Mouse (Mus musculus) G1E (cell line): Measurements from ENCODE around the gene Nudt15. TPM values are rescaled to one million over a fixed set of nuclear protein-coding genes. Genes with fewer than 3 reads are reported as not detected.
"Not testable (repeated sequence)": the region's sequence is repeated elsewhere in the genome, so short reads cannot be mapped to it uniquely, and the experiment has no call there.

Experiments
- ATAC-seq: 2 replicates; pipeline ENCODE4 v1.8.0; 2016; ENCODE audit warnings: mild to moderate bottlenecking; ENCODE audit not compliant: insufficient number of reproducible peaks, poor library complexity, low FRiP score, severe bottlenecking; ENCODE audit errors: extremely low read depth
- DNase-seq: peaks from one replicate; pipeline ENCODE4 v3.0.0; 2012; ENCODE audit warnings: low spot score
- H3K27me3 ChIP-seq: 2 replicates; pipeline ENCODE4 v1.6.1; 2012; ENCODE audit warnings: mild to moderate bottlenecking, low read length, inconsistent platforms; ENCODE audit not compliant: insufficient read depth
- H3K36me3 ChIP-seq: replicated peaks from 2 replicates; pipeline ENCODE3; 2012; ENCODE audit warnings: mild to moderate bottlenecking, inconsistent platforms
- H3K4me1 ChIP-seq: 2 replicates; pipeline ENCODE4 v1.6.1; 2012; ENCODE audit warnings: low read depth, low read length, inconsistent platforms, mixed read lengths; ENCODE audit not compliant: insufficient read depth
- H3K4me3 ChIP-seq: 2 replicates; pipeline ENCODE4 v1.5.1; 2012; ENCODE audit warnings: low read depth, mild to moderate bottlenecking, inconsistent platforms, low read length, moderate library complexity, mixed read lengths
- H3K9me3 ChIP-seq: replicated peaks from 2 replicates; pipeline ENCODE4 v1.6.1; 2012; ENCODE audit warnings: inconsistent platforms
- CTCF ChIP-seq: IDR thresholded peaks from 2 replicates; pipeline ENCODE4 v1.5.1; 2012; ENCODE audit warnings: low read depth, low read length, inconsistent platforms, mixed read lengths
- GATA1 ChIP-seq: IDR thresholded peaks from 2 replicates; pipeline ENCODE4 v1.6.1; 2012; ENCODE audit warnings: borderline replicate concordance, low read length, inconsistent platforms, mixed read lengths
- GATA2 ChIP-seq: IDR thresholded peaks from 2 replicates; pipeline ENCODE4 v1.6.1; 2012; ENCODE audit warnings: low read depth, low read length, inconsistent platforms, borderline replicate concordance
- POLR2AphosphoS5 ChIP-seq: IDR thresholded peaks from 2 replicates; pipeline ENCODE4 v1.6.1; 2012; ENCODE audit warnings: low read depth, low read length, inconsistent platforms; ENCODE audit not compliant: insufficient replicate concordance
- TAL1 ChIP-seq: conservative IDR thresholded peaks from 2 replicates; pipeline ENCODE4 v1.6.1; 2012; ENCODE audit warnings: low read depth, low read length, inconsistent platforms, mixed read lengths
- polyA plus RNA-seq: library from polyadenylated mRNA; stranded (reverse); fragments of >175 nt; gene quantifications from 2 replicates; pipeline ENCODE4 v1.2.3, GENCODE M21; 2012
- total RNA-seq, 2 experiments: library from RNA; stranded (forward) in 1 of 2; stranded (reverse) in 1 of 2; fragments of 200-1000 nt in 1 of 2; fragments of >200 nt in 1 of 2; fragmentation: Nextera tagmentation in 1 of 2; gene quantifications; 2 replicates each; pipeline ENCODE4 v1.2.3; 2014 to 2017

Nudt15 gene
- total RNA-seq (2014; fragmentation: Nextera tagmentation) (6.8 and 7.4 TPM in 2 replicates), total RNA-seq (2017) (7.1 and 8.0 TPM in 2 replicates), polyA plus RNA-seq (0.56 and 0.90 TPM in 2 replicates)

DNA sequence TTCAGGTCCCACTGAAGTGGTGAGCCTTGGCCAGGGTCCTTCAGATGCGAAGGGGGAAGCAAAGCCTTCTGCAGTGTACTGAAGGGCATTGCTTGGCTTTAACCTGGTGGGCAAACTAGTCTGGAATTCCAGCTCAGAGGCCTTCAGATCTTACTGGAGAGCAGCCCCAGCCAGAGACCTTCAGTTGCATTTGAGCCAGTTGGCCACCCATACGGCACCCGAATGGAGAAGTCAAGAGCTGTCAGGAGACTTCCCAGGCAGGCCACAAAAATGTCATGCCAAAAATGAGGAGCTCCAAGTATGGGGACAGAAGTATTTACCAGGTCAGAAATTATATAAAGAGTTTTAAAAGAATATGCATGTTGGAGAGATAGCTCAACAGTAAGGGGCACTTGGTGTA is at the start of gene Nudt15:
Nudt15 (minus strand) TSS at position 192 of the 400 bp plus-strand sequence.
- H3K36me3 ChIP-seq = no peaks in the 10 kb centered on the region
- H3K4me3 ChIP-seq = no peak within 1 kb of the TSS
- no peak for TF ChIP-seq POLR2AphosphoS5
- TF ChIP-seq GATA2 = no peak
- TF ChIP-seq CTCF = no peak
- no peak for TF ChIP-seq TAL1
- no peak for TF ChIP-seq GATA1
- H3K27me3 ChIP-seq = peaks cover 16% of the 10 kb centered on the region
- no peak for ATAC-seq
- peaks cover 41% of the 10 kb centered on the region for H3K4me1 ChIP-seq
- H3K9me3 ChIP-seq = no peaks in the 10 kb centered on the region
- DNase-seq = no peak

DNA sequence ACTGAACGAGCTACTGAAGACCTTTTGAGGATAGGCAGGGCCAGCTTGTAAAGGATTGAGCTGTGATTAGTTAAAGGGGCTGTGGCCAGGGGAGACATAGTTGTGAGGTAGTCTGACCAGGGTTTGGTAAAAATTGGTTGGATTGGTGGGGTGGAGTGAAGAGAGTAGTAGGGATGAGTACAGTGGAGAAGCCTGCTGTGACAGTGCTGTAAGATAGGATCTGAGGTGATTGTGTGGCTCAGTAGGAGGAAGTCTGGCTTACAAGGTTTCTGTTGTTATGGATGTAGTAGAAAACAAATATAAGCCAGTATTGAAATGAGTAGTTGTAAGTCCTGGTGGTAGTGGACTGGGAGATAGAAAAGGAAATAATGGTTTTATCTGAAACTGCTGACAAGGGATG is 44.1 kb upstream of the Nudt15 start:
- Histone ChIP-seq H3K9me3 (no peaks in the 10 kb centered on the region), H3K4me3 (no peak overlapping the region), H3K36me3 (peaks cover 64% of the 10 kb centered on the region), H3K4me1 (no peaks in the 10 kb centered on the region; the same call in 1 of the 2 replicates), H3K27me3 (no peaks in the 10 kb centered on the region)
- DNase-seq = no peak
- TF ChIP-seq CTCF = no peak
- no peak for TF ChIP-seq POLR2AphosphoS5
- ATAC-seq = no peak

DNA sequence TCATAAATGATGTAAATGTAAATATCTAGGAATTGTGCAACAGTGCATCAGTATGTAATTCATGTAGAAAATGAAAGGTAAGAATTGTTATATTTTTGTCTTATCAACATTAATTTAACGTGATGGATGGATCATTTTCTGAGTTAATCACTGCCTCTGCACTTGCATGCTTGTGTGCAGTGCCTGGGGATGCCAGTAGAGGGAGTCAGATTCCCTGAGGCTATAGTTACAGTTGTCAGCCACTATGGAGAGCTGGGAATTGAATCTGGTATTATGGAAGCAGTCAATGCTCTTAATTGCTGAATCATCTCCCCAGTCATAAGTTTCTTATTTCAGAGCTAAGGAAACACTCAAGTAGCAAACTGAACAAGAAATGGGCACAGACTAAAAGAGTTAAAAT is 40.0 kb upstream of the Nudt15 start:
- Histone ChIP-seq H3K9me3 (no peaks in the 10 kb centered on the region), H3K4me3 (no peak overlapping the region), H3K4me1 (no peaks in the 10 kb centered on the region), H3K36me3 (peaks cover 50% of the 10 kb centered on the region), H3K27me3 (no peaks in the 10 kb centered on the region)
- DNase-seq (no peak), ATAC-seq (no peak)
- TF ChIP-seq GATA2 = no peak
- no peak for TF ChIP-seq GATA1
- TF ChIP-seq TAL1 = no peak
- peak; percentile 50 for TF ChIP-seq CTCF

DNA sequence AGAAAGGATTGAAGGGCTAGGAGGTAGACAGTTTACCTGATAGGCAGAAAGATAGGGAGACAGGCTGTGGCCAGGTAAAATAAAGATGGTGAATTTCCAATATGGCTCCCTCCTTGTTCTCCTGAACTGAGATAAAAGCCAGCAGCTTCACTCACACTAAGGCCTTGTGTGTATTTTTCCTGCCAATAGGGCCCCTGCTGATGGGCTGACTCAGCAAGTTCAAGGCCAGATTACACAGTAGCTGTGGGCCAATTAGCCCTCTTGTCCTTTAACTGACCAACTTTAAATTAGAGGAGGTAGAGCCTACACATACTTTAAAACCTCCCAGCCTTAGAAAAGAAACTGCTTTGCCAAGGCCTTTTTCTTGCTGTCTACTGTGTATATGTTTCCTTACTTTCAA is 28.3 kb upstream of the Nudt15 start:
- Histone ChIP-seq H3K36me3 (peaks cover 57% of the 10 kb centered on the region), H3K4me3 (no peak overlapping the region), H3K4me1 (no peaks in the 10 kb centered on the region; the same call in none of the 2 replicates), H3K9me3 (peaks cover 7% of the 10 kb centered on the region), H3K27me3 (no peaks in the 10 kb centered on the region)
- no peak for TF ChIP-seq POLR2AphosphoS5
- no peak for TF ChIP-seq TAL1
- no peak for DNase-seq
- no peak for ATAC-seq

DNA sequence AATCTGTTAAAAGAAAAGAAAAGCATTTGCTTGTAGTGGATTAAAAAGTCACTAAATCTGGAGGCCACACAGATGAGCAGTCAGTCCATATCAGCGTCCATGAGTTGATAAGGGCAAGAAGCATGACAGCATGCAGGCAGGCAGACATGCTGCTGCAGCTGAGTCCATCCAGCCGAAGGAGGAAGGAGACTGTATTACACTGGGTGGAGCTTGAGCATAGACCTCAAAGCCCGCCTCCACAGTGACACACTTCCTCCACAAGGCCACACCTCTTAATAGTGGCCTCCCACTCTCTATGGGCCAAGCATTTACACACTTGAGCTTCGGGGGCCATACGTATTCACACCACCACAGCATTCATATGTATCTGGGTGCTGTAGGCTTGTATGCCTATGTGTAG is 26.0 kb upstream of the Nudt15 start:
- Histone ChIP-seq H3K36me3 (peaks cover 58% of the 10 kb centered on the region), H3K9me3 (peaks cover 7% of the 10 kb centered on the region), H3K4me1 (no peaks in the 10 kb centered on the region; the same call in none of the 2 replicates), H3K4me3 (no peak overlapping the region), H3K27me3 (no peaks in the 10 kb centered on the region)
- no peak for TF ChIP-seq GATA1
- no peak for TF ChIP-seq GATA2
- no peak for TF ChIP-seq TAL1
- no peak for TF ChIP-seq POLR2AphosphoS5
- no peak for TF ChIP-seq CTCF
- DNase-seq (no peak), ATAC-seq (no peak)

DNA sequence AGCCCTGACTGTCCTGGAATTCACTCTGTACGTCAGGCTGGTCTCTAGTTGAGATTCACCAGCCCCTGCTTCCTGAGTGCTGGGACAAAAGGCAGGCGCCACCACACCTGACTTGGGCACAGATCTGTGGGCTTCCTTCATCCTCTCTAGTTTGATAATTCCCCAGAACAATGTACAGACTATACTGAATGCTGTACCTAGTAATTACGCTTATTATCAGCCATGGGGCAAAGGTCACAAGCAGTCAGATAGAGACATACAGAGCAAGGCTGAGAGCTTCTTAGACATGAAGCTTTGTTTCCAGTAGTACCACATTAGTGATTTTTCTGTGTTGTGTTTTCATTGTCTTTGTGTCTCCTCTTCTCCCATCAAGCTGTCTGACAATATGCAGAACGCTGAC is 23.1 kb upstream of the Nudt15 start:
- Histone ChIP-seq H3K4me1 (no peaks in the 10 kb centered on the region; the same call in none of the 2 replicates), H3K36me3 (peaks cover 45% of the 10 kb centered on the region), H3K9me3 (peaks cover 7% of the 10 kb centered on the region), H3K27me3 (no peaks in the 10 kb centered on the region), H3K4me3 (no peak overlapping the region)
- ATAC-seq = no peak
- TF ChIP-seq GATA1 (no peak), GATA2 (no peak), POLR2AphosphoS5 (no peak), TAL1 (no peak), CTCF (no peak)
- DNase-seq = no peak

DNA sequence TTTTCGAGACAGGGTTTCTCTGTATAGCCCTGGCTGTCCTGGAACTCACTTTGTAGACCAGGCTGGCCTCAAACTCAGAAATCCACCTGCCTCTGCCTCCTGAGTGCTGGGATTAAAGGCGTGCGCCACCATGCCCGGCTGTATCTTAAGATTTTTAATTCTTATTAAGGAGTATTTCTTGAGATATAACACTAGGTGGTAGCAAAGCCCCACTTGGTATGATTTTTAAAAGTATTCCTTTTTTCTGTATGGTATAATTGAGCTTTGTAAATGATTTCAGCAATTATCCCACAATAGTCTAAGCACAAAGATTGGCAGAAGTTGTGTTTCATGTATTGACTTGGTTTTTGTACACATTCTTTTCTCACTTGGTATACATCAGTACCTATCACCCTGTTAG is 21.8 kb upstream of the Nudt15 start:
- H3K4me1 ChIP-seq, H3K27me3 ChIP-seq, ATAC-seq, DNase-seq, H3K4me3 ChIP-seq, H3K9me3 ChIP-seq: not testable (repeated sequence)
- peaks cover 38% of the 10 kb centered on the region for H3K36me3 ChIP-seq
